Mouse (Mus musculus): ENCODE results near the gene Rpia.

Gene Rpia

GRCm38 (mm10) chr6:70805267-70805666 lies 13.2 kb upstream of the Rpia start:
- DNase-seq (ENCODE audit: low spot score) = peak; percentile 32

- no peak for DNase-seq (ENCODE audit: low spot score)
Observed at GRCm38 (mm10) chr6:70804632-70805031, 12.6 kb upstream of the Rpia start.

DNA sequence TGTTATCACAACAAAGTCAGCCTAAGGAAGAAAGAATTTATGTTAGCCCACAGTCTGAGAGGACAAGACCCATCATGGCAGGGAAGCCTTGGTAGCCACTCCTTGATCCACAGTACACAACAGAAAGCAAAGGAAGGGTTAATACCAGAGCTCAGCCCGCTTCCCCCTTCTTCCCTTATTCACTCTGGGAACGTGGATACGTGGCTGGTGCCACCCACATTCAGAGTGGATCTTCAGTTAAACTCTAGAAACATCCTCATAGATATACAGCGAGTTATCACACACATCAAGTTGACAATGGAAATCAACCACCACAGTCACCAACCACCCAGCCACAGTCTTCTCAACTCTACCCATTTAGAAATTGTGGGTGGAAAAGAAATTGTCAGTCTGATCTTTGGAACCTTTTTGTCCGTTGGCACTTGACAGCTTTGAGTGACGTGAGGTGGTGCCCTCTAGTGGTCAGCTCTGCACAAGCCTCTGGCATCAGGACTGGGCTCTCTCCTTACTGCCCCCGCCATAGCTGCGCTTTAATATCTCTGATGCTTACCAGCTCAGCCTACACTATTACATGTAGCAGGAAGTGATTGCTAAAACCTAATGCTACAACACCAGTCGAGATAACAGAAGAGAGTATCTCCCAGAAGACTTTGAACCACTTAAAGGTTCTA lies 5.7 kb upstream of the Rpia start:
- DNase-seq (ENCODE audit: low spot score) = peak; percentile 52

DNA sequence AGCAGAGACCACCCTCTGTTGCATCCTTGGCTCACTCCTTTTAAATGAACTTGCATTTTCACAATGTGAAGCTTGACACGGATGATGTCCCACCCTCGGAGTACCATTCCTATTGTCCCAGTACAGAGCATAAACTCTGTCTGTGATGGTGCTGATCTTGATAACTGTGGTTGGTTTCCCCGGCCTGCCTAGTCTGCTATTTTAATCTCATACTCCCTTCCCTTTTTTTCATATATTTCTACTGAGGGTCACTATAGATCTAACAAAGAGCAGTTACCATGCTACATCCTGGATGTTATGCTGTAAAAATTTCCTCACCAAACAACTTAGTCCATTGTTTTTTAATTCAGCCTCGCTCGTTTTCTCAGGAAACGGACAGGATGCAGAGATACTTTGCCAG lies 4.9 kb upstream of the Rpia start:
- DNase-seq (ENCODE audit: low spot score) = no peak

- DNase-seq (ENCODE audit: low spot score) = no peak
Observed at GRCm38 (mm10) chr6:70792644-70793043, 612 bp upstream of the Rpia start.

DNA sequence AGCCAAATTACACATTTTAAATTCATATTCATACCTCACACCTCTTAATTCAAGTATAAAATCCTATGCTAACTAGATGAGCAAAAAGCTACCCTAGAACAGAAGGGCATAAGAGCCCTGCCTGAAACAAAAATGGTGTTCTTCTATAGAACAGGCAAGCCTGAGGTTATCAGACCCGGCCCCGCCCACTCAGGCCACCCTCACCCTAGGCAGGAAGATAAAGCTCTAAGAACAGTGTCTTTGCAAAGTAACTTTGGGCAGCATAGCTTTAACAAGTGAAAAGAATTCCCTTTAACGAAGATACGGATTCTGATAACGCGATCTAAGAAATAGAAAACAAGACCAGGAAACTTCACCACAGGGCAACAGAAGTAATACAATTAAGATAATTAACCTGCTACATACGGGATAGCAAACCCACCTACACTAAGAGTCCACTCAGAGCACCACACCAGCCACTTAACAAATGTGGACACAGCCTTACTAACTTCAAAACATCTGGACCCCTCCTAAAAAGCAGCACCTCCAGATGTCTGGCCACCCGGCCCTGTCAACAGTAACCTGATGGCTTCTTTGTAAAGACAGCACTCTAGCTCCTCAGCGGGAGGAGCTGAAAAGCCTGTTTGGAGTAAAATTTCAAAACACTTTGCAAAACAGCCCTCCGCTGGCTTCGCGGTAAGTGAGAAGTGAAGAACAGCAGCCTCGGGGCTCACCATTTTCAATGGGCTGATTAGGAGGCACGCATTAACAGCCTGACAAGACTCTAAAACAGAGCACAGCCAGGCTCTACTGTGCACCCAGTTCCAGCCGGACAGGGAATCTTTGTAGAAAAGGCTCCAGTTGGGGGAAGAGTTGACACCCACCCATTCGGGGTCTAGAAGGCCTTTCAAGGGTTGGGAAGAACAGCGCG lies 925 bp downstream of the Rpia start:
- peak; percentile 23 for DNase-seq (ENCODE audit: low spot score)

DNA sequence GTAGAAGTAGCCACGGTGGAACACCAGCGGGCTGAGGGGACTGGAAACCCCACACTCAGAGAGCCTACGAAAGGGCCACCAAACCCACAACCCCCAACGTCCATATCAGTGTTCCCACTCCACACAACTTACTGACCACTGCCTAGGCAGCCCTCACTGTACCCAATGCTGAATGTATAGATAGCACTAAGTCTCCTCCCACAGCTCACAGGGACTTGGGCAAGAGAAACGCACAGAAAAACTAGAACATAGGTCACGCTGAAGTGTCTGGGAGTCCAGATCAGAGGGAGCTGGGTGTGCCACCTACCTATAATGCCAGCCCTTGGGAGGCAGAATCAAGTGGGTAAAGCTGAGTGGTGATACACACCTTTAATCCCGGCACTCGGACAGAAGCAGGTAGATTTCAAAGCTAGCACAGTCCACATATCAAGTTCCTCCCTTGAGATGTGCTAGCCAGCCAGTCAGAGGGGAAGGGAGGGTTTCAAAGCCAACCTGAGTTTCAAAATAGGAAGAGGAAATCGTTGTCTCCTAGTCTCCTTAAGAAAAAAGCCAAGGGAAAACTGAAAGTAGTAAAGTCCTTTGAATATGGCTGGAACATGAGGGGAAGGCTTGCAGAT lies 1.9 kb downstream of the Rpia start:
- no peak for DNase-seq (ENCODE audit: low spot score)

- DNase-seq (ENCODE audit: low spot score) = no peak
Observed at GRCm38 (mm10) chr6:70789134-70789533, 2.9 kb downstream of the Rpia start.

- no peak for DNase-seq (ENCODE audit: low spot score)
Observed at GRCm38 (mm10) chr6:70787524-70787923, 4.5 kb downstream of the Rpia start.

GRCm38 (mm10) chr6:70785852-70786251 lies 6.2 kb downstream of the Rpia start:
- no peak for DNase-seq (ENCODE audit: low spot score)

DNA sequence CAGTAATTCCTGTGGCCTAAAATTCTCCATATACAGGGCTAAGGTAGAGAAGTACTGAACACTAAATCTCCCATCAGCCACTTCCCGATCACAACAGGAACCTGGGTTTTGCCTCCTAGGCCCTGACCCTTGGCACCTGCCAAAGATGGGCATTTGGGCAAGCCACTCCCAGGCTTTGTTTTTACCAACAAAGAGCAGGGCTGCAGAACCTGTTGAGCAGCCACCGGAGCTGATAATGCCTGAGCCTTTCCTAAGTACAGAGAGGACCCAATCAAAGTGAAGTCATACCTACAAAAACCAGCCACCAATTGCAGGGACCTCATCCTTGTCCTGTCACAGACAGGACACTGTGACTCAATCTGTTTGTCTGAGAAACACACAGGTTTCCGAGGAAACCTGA lies 7.2 kb downstream of the Rpia start:
- DNase-seq (ENCODE audit: low spot score) = no peak

DNA sequence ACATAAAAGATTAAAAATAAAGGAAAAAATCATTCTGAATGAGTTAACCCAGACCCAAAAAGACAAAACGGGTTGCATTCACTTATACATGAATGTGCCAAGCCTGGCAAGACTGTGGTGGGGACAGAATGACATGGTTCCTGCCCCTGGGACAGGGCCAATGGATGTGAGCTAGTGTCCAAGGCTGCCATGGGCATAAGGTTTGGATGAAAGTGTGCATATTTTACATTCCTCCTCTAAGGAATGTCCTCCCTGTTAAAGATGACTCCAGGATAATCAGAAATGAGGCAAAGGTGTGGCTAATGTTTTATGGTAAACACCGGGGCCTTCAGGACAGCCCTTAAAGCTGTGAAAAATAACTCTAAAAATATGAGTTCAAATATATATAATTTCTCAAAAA lies 10.7 kb downstream of the Rpia start:
- no peak for DNase-seq (ENCODE audit: low spot score)

GRCm38 (mm10) chr6:70774372-70774771 lies 17.7 kb downstream of the Rpia start:
- DNase-seq (ENCODE audit: low spot score) = no peak

- DNase-seq (ENCODE audit: low spot score) = no peak
Observed at GRCm38 (mm10) chr6:70773769-70774168, 18.3 kb downstream of the Rpia start.

DNA sequence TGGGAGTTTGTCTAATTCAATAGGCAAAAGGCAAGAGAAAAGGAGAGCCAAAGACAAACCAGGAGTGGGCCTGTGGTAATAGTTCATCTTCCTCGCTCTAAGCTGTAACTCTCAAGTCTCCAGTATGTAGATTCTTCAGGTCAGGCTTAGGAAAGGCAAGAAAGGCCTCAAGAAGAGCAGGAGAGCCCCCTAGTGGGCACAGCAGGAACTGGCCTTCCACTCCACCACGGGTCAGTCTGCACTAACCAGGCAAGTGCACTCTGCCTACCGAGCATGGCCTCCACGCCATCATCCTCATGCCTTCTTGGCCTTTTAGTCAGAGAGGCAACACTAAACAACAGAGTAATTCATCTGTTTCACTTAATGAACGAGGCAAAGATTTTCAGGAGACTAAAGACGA lies 23.3 kb downstream of the Rpia start:
- peak; percentile 69 for DNase-seq (ENCODE audit: low spot score)

DNA sequence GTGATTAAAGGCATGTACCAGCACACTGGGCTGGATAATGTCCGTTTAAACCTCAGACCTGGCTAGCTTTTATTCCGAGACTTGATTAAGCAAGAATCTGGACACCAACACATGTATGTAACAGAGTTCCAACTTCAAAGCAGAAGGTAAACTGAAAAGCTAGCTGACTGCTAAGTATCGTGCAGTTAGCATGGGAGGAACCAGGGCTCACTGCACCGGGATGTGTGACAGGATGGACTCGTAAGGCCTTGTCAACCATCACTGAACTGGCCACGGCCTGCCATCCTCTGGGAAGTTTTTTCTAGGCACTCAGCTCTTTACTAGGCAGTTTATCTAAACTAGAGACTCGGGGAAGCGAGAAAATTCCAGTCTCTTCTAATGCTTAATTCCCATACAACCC lies 27.0 kb downstream of the Rpia start:
- no peak for DNase-seq (ENCODE audit: low spot score)

- no peak for DNase-seq (ENCODE audit: low spot score)
Observed at GRCm38 (mm10) chr6:70764551-70764950, 27.5 kb downstream of the Rpia start.

GRCm38 (mm10) chr6:70763881-70764280 lies 28.2 kb downstream of the Rpia start:
- no peak for DNase-seq (ENCODE audit: low spot score)

DNA sequence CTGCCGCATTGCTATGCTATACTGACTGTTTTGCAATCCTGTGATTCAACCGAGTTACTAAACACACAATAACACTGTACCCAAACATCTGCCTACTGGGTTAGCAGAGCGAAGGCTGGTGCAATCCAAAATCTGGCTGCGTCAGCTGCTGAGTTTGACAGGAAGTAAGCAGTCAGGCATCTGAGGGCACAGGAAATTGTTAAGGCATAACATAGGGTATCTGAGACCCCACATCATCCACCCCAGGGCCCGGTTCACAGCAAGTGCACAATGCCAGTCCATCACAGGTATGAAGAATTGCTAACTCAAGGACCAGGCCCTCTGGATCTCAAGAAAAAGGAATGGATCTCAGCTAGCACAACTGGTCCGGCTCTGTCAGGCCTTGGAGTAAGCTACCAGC lies 29.4 kb downstream of the Rpia start:
- no peak for DNase-seq (ENCODE audit: low spot score)

- DNase-seq (ENCODE audit: low spot score) = no peak
Observed at GRCm38 (mm10) chr6:70760951-70761350, 31.1 kb downstream of the Rpia start.

DNA sequence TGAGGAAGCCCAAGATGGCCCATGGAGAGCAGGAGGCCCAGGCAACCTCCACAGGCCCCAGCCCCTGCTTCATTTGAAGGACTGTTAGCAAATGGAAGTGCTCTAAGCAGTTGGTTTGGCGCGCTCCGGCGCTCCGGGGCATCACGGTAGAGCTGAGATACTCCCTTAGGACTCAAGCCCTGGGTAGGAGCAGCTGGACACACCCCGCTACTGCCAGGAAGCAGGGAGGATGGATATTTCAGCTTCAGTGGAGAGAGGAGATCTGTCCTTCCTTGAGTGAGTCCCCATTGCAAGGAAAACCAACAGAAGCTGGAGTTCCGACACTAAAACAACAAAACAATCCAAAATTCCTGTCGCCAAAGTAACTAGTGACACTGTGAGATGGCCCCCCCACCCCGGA lies 37.2 kb downstream of the Rpia start:
- no peak for DNase-seq (ENCODE audit: low spot score)

- peak; percentile 52 for DNase-seq (ENCODE audit: low spot score)
Observed at GRCm38 (mm10) chr6:70752351-70752750, 39.7 kb downstream of the Rpia start.

GRCm38 (mm10) chr6:70751898-70752273 lies 40.1 kb downstream of the Rpia start:
- no peak for DNase-seq (ENCODE audit: low spot score)

Measured in ovary, postnatal 36 days (tissue).